Comparison of ENCODE assay signal across 22 mouse cellular contexts in the genomic region with DNA sequence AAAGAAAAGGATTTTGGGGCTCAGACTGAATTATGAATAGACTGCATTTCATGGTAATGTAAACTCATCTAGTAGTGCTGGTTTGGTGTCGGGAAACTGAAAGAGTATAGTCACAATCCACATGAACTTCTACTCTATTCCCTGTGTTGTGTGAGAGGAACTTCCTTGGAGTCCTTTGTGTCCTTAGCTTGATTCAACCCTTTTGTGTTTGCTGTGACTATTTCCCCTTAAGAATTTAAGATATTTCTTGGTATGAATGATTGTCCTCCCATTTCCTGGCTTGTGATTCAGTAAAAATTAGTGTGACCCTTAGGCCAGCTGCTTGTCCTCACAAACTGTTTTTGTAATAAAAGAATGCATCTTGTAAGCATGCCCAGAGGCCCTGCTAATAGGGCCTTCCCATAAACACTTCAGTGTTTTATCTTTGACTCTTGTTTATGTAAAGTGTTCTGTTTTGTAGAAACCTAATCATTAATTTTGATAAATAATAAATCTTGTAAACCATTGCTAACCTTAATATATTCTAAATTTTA. TPM values are rescaled to one million over a fixed set of nuclear protein-coding genes. Genes with fewer than 3 reads are reported as not detected.
DNase-seq lines count a peak whose midpoint lies in the region.
"Had no signal": no experiment of that assay in that cellular context is flagged by ENCODE, and none has a peak within 500 bp of the region (broad histone marks: within the 10 kb centered on the region; RNA-seq: fewer than 3 reads in every experiment).

No protein-coding gene starts in this region.

- WGBS in heart, embryonic 10.5 days = 95% methylated on average over 1 of the region's 1 CpGs

- H3K27ac ChIP-seq in heart, embryonic 10.5 days = no peak overlapping the region
- H3K27ac ChIP-seq: embryonic facial prominence, embryonic 12.5 days; hindbrain, embryonic 10.5 days; liver, embryonic 15.5 days; neural tube, embryonic 15.5 days had no signal

- H3K9me3 ChIP-seq in heart, embryonic 10.5 days = no peaks in the 10 kb centered on the region
- H3K9me3 ChIP-seq: embryonic facial prominence, embryonic 12.5 days; hindbrain, embryonic 10.5 days; liver, embryonic 15.5 days; neural tube, embryonic 15.5 days had no signal

- peak; percentile 40 for DNase-seq in heart, adult 8-10 months (ENCODE audit: low spot score)
- DNase-seq in heart, embryonic 10.5 days (ENCODE audit: low spot score) = no peak
- peak; percentile 60 for DNase-seq in Muller cell, postnatal 12 days (ENCODE audit: inconsistent ontology term)
- DNase-seq in kidney, adult 9 months = peak; percentile 55
- DNase-seq in kidney, postnatal 4 days = peak; percentile 29 to 32
- no peak for DNase-seq in thymus, postnatal 4 days
- DNase-seq in embryo, embryonic 11 days = no peak
- DNase-seq in adrenal gland, postnatal 4 days (ENCODE audit: low spot score in 2 of 2) = no peak
- DNase-seq: cerebellum, adult 11-12 months; layer of hippocampus, postnatal 36 days; right cerebral cortex, postnatal 4 days had no signal

- no peaks in the 10 kb centered on the region; the same call in 1 of the 2 replicates for H3K4me1 ChIP-seq in heart, embryonic 10.5 days
- H3K4me1 ChIP-seq: embryonic facial prominence, embryonic 12.5 days; liver, embryonic 15.5 days; neural tube, embryonic 15.5 days had no signal

- H3K27me3 ChIP-seq in heart, embryonic 10.5 days (ENCODE audit: insufficient read depth, poor library complexity, severe bottlenecking) = no peaks in the 10 kb centered on the region
- H3K27me3 ChIP-seq: embryonic facial prominence, embryonic 12.5 days; liver, embryonic 15.5 days; neural tube, embryonic 15.5 days had no signal

- no peaks in the 10 kb centered on the region for H3K36me3 ChIP-seq in heart, embryonic 10.5 days
- H3K36me3 ChIP-seq: embryonic facial prominence, embryonic 12.5 days; hindbrain, embryonic 10.5 days; liver, embryonic 15.5 days; neural tube, embryonic 15.5 days had no signal

- no peak overlapping the region for H3K4me3 ChIP-seq in heart, embryonic 10.5 days
- H3K4me3 ChIP-seq: embryonic facial prominence, embryonic 12.5 days; hindbrain, embryonic 10.5 days; liver, embryonic 15.5 days; neural tube, embryonic 15.5 days had no signal

RNA-seq across cellular contexts. Expression of gene Sucnr1, which starts 2.7 kb away (rescaled TPM):
- total RNA-seq in heart, adult 8-10 months (2022) = not detected
- polyA plus RNA-seq in heart, embryonic 10.5 days (2016; fragmentation: Nextera tagmentation; extraction: Ambion mirVana) = not detected in 2 replicates
- total RNA-seq in adrenal gland, postnatal 4 days (2021) = 1 to 10 TPM in 1 of 2 experiments, under 1 TPM in 1; 0.65 to 1.9 TPM
- total RNA-seq: layer of hippocampus, postnatal 36 days; megakaryocyte-erythroid progenitor cell, adult 5-6 weeks had no signal
- polyA plus RNA-seq: brain, embryonic 14.5 days; C2C12; embryonic facial prominence, embryonic 12.5 days; inflammation-experienced regulatory T-cells, adult 6 months; limb, embryonic 11.5 days; neural tube, embryonic 15.5 days; stomach, embryonic 14.5 days had no signal

RNA-seq across cellular contexts. Expression of gene Aadac, which starts 53.4 kb away (rescaled TPM):
- not detected for total RNA-seq in heart, adult 8-10 months (2022)
- 3.4 TPM in 1 of 2 replicates, not detected in the other for polyA plus RNA-seq in heart, embryonic 10.5 days (2016; fragmentation: Nextera tagmentation; extraction: Ambion mirVana)
- 10 to 100 TPM in 1 of 2 experiments, 1 to 10 TPM in 1; 5.9 to 27.2 TPM for total RNA-seq in adrenal gland, postnatal 4 days (2021)
- total RNA-seq: adrenal gland, adult 18-20 months; layer of hippocampus, postnatal 36 days; megakaryocyte-erythroid progenitor cell, adult 5-6 weeks had no signal
- polyA plus RNA-seq: brain, embryonic 14.5 days; C2C12; hindbrain, embryonic 10.5 days; inflammation-experienced regulatory T-cells, adult 6 months; limb, embryonic 11.5 days; stomach, embryonic 14.5 days had no signal

Comparison
In these comparisons a context has a peak if more than half of its experiments do, and no peak if none do; other contexts are left out.
1. DNase-seq: peak in heart, adult 8-10 months (single experiment), Muller cell, postnatal 12 days (single experiment), kidney, adult 9 months (single experiment) and kidney, postnatal 4 days (2 of 2); none in heart, embryonic 10.5 days (single experiment), thymus, postnatal 4 days (single experiment), embryo, embryonic 11 days (single experiment) and adrenal gland, postnatal 4 days (0 of 2).
2. RNA of gene Aadac, which starts 53.4 kb away (total RNA-seq): 5.9 to 27.2 TPM in adrenal gland, postnatal 4 days; not detected in heart, adult 8-10 months; every median in the first group is over 4 times any median in the second.